In the genomic region with DNA sequence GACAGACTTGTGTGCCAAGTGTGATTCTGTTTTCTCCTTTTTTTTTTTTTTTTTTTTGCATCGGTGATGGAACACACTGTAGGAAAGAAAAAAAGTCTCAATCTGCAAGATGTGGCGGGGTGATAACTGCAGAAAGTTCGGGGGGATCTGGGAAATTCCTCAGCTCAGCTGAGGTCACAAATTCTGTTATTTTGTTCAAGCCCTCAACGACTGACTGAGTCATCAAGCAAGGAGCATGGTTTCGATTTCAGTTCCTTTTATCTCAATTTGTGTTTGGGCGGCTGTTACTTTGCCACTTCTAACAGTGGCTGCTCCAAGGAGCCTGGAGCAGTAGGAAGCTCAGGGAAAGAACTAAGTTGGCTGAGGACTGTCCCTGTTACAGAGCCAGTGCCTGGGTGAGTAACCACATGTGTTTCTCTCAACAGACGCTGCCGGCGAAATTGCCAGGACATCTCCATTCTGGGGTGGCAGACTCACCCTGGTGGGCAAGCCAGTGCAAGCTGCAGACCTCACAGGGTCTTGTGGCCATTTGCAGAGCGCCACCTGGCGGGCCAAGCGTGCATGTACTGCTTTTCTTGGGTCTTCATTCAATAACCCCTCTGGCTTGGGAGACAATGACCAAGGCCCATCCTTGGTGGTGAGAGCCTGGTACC, we compare ENCODE assay signal across 8 mouse cellular contexts. TPM values are rescaled to one million over a fixed set of nuclear protein-coding genes. Genes with fewer than 3 reads are reported as not detected.
A peak's percentile ranks its signal among the peaks of the same experiment; 100 is the strongest.
DNase-seq lines count a peak whose midpoint lies in the region; ATAC-seq and TF ChIP-seq lines count a peak whose summit lies in the region.

No protein-coding gene starts in this region.

- H3K27ac ChIP-seq in embryonic facial prominence, embryonic 11.5 days (replicated peaks; ENCODE audit: low read depth, low read length), result no peak overlapping the region
- 0 out of 2 replicates have a peak overlapping the region, but pooled peaks have one; percentile 36 for H3K27ac ChIP-seq in limb, embryonic 10.5 days
- H3K27ac ChIP-seq in midbrain, embryonic 12.5 days (replicated peaks), result no peak overlapping the region
- H3K27ac ChIP-seq in small intestine, adult 2 months (ENCODE audit: insufficient read depth, low read depth, low read length), result peak overlapping the region; percentile 82

- TF ChIP-seq POLR2A in small intestine, adult 2 months (IDR thresholded peaks at IDR 0.05; ENCODE audit: low read depth, low read length), result no peak

- H3K27me3 ChIP-seq in embryonic facial prominence, embryonic 11.5 days (ENCODE audit: control insufficient read depth, insufficient read depth, low read length), result no peaks in the 10 kb centered on the region
- H3K27me3 ChIP-seq in limb, embryonic 10.5 days (ENCODE audit: low read depth, poor library complexity, severe bottlenecking), result no peaks in the 10 kb centered on the region
- H3K27me3 ChIP-seq in midbrain, embryonic 12.5 days, result no peaks in the 10 kb centered on the region
- no peaks in the 10 kb centered on the region for H3K27me3 ChIP-seq in small intestine, adult 2 months (ENCODE audit: control insufficient read depth, insufficient read depth, low read length)

- H3K4me3 ChIP-seq in embryonic facial prominence, embryonic 11.5 days (ENCODE audit: low read depth, low read length), result peak overlapping the region; percentile 15; the same call in 1 of the 2 replicates
- H3K4me3 ChIP-seq in limb, embryonic 10.5 days, result peak overlapping the region; percentile 44
- peak overlapping the region; percentile 24 for H3K4me3 ChIP-seq in midbrain, embryonic 12.5 days
- H3K4me3 ChIP-seq in small intestine, adult 2 months (ENCODE audit: low read depth, low read length), result peak overlapping the region; percentile 61

- H3K4me1 ChIP-seq in embryonic facial prominence, embryonic 11.5 days (ENCODE audit: control insufficient read depth, insufficient read depth, low read length), result no peaks in the 10 kb centered on the region
- peaks cover 9% of the 10 kb centered on the region for H3K4me1 ChIP-seq in limb, embryonic 10.5 days
- H3K4me1 ChIP-seq in midbrain, embryonic 12.5 days, result no peaks in the 10 kb centered on the region
- no peaks in the 10 kb centered on the region; the same call in 1 of the 2 replicates for H3K4me1 ChIP-seq in small intestine, adult 2 months (ENCODE audit: control insufficient read depth, insufficient read depth, insufficient read length, low read length)

- DNase-seq in 3134 (ENCODE audit: extremely low read depth, insufficient read length, low spot score), result peak; percentile 79
- DNase-seq in adrenal gland, postnatal 25 days, result peak; percentile 90
- peak; percentile 90 for DNase-seq in embryonic facial prominence, embryonic 11.5 days (ENCODE audit: low spot score)
- peak; percentile 99 for DNase-seq in heart, adult 11 months
- peak; percentile 81 for DNase-seq in kidney, adult 11 months
- DNase-seq in limb, embryonic 10.5 days (ENCODE audit: low spot score), result peak; percentile 86

- H3K9ac ChIP-seq in embryonic facial prominence, embryonic 11.5 days (replicated peaks; ENCODE audit: low read length), result no peak overlapping the region; the same call in 1 of the 2 replicates
- H3K9ac ChIP-seq in midbrain, embryonic 12.5 days (replicated peaks), result no peak overlapping the region

- H3K9me3 ChIP-seq in embryonic facial prominence, embryonic 11.5 days (replicated peaks; ENCODE audit: control insufficient read depth, low read length), result no peaks in the 10 kb centered on the region
- no peaks in the 10 kb centered on the region for H3K9me3 ChIP-seq in limb, embryonic 10.5 days (replicated peaks)
- no peaks in the 10 kb centered on the region for H3K9me3 ChIP-seq in midbrain, embryonic 12.5 days

- TF ChIP-seq CTCF in small intestine, adult 2 months (IDR thresholded peaks at IDR 0.05; ENCODE audit: extremely low read depth, insufficient read length, insufficient replicate concordance, low read depth, low read length), result peak; percentile 98

- peak overlapping the region; percentile 38 for H3K4me2 ChIP-seq in embryonic facial prominence, embryonic 11.5 days (ENCODE audit: low read depth, low read length)
- H3K4me2 ChIP-seq in midbrain, embryonic 12.5 days (replicated peaks), result peak overlapping the region; percentile 45

- 16% methylated on average over 12 of the region's 12 CpGs for WGBS in embryonic facial prominence, embryonic 11.5 days
- WGBS in limb, embryonic 10.5 days, result 16% methylated on average over 12 of the region's 12 CpGs
- WGBS in midbrain, embryonic 12.5 days, result 22% methylated on average over 12 of the region's 12 CpGs
- WGBS in small intestine, adult 2 months, result 1% methylated on average over 12 of the region's 12 CpGs

- no peaks in the 10 kb centered on the region for H3K36me3 ChIP-seq in embryonic facial prominence, embryonic 11.5 days (replicated peaks; ENCODE audit: control insufficient read depth, insufficient read depth, low read depth, low read length)
- no peaks in the 10 kb centered on the region for H3K36me3 ChIP-seq in limb, embryonic 10.5 days
- no peaks in the 10 kb centered on the region for H3K36me3 ChIP-seq in midbrain, embryonic 12.5 days
- H3K36me3 ChIP-seq in small intestine, adult 2 months (ENCODE audit: control insufficient read depth, insufficient read depth, low read length), result 0 out of 2 replicates have a peak, but pooled peaks cover 2% of the 10 kb centered on the region

- peak; percentile 67; the same call in 1 of the 2 replicates for ATAC-seq in embryonic facial prominence, embryonic 11.5 days (replicated peaks; ENCODE audit: insufficient number of reproducible peaks, low FRiP score, low TSS enrichment, low read depth)
- peak; percentile 90 for ATAC-seq in midbrain, embryonic 12.5 days (ENCODE audit: low FRiP score, low read depth)

RNA-seq across cellular contexts. Expression of gene Gbp3, which starts 0.6 kb away (rescaled TPM):
- total RNA-seq in adrenal gland, postnatal 25 days (2021), result 5.3 and 9.2 TPM in 2 replicates
- polyA plus RNA-seq in embryonic facial prominence, embryonic 11.5 days (2014; fragmentation: Nextera tagmentation; extraction: Ambion mirVana), result 0.38 and 0.82 TPM in 2 replicates
- 0.15 and 0.31 TPM in 2 replicates for polyA plus RNA-seq in limb, embryonic 10.5 days (2016; fragmentation: Nextera tagmentation; extraction: Ambion mirVana)
- 0.38 and 0.64 TPM in 2 replicates for polyA plus RNA-seq in midbrain, embryonic 12.5 days (2016; fragmentation: Nextera tagmentation; extraction: Ambion mirVana)
- polyA plus RNA-seq in small intestine, adult 2 months (2012; rRNA removed), result 7.2 and 13.8 TPM in 2 replicates

RNA-seq across cellular contexts. Expression of gene Gbp7, which starts 30.3 kb away (rescaled TPM):
- total RNA-seq in adrenal gland, postnatal 25 days (2021), result 11.0 and 15.8 TPM in 2 replicates
- 1.4 and 2.1 TPM in 2 replicates for polyA plus RNA-seq in embryonic facial prominence, embryonic 11.5 days (2014; fragmentation: Nextera tagmentation; extraction: Ambion mirVana)
- 0.72 and 1.4 TPM in 2 replicates for polyA plus RNA-seq in limb, embryonic 10.5 days (2016; fragmentation: Nextera tagmentation; extraction: Ambion mirVana)
- polyA plus RNA-seq in midbrain, embryonic 12.5 days (2016; fragmentation: Nextera tagmentation; extraction: Ambion mirVana), result 1.8 and 2.3 TPM in 2 replicates
- 0.93 and 1.4 TPM in 2 replicates for polyA plus RNA-seq in small intestine, adult 2 months (2012; rRNA removed)

RNA-seq across cellular contexts. Expression of gene Gbp2b, which starts 34.2 kb away (rescaled TPM):
- 0.21 and 0.33 TPM in 2 replicates for total RNA-seq in adrenal gland, postnatal 25 days (2021)
- polyA plus RNA-seq in embryonic facial prominence, embryonic 11.5 days (2014; fragmentation: Nextera tagmentation; extraction: Ambion mirVana), result not detected in 2 replicates
- polyA plus RNA-seq in limb, embryonic 10.5 days (2016; fragmentation: Nextera tagmentation; extraction: Ambion mirVana), result not detected in 2 replicates
- polyA plus RNA-seq in midbrain, embryonic 12.5 days (2016; fragmentation: Nextera tagmentation; extraction: Ambion mirVana), result not detected in 2 replicates
- polyA plus RNA-seq in small intestine, adult 2 months (2012; rRNA removed), result 0.56 and 0.89 TPM in 2 replicates

RNA-seq across cellular contexts. Expression of gene Gbp2, which starts 60.0 kb away (rescaled TPM):
- total RNA-seq in adrenal gland, postnatal 25 days (2021), result 12.8 and 18.6 TPM in 2 replicates
- 0.15 and 0.25 TPM in 2 replicates for polyA plus RNA-seq in embryonic facial prominence, embryonic 11.5 days (2014; fragmentation: Nextera tagmentation; extraction: Ambion mirVana)
- 0.16 TPM in 1 of 2 replicates, not detected in the other for polyA plus RNA-seq in limb, embryonic 10.5 days (2016; fragmentation: Nextera tagmentation; extraction: Ambion mirVana)
- 0.29 and 0.55 TPM in 2 replicates for polyA plus RNA-seq in midbrain, embryonic 12.5 days (2016; fragmentation: Nextera tagmentation; extraction: Ambion mirVana)
- 3.1 and 6.8 TPM in 2 replicates for polyA plus RNA-seq in small intestine, adult 2 months (2012; rRNA removed)

Comparison
In these comparisons a context has a peak if more than half of its experiments do, and no peak if none do; other contexts are left out.
1. H3K27ac ChIP-seq: peak in limb, embryonic 10.5 days (single experiment) and small intestine, adult 2 months (single experiment); none in embryonic facial prominence, embryonic 11.5 days (single experiment) and midbrain, embryonic 12.5 days (single experiment).
2. Peak in every context shown above with its lines, with median percentiles within 50 percentile points of each other: DNase-seq and H3K4me3 ChIP-seq.